In genomic region chr3:105037240-105037770, GRCm38 (mm10) we compare ENCODE assay signal across 29 mouse cellular contexts. TPM values are rescaled to one million over a fixed set of nuclear protein-coding genes. Genes with fewer than 3 reads are reported as not detected.
DNase-seq lines count a peak whose midpoint lies in the region; ATAC-seq lines count a peak whose summit lies in the region.
"Had no signal": no experiment of that assay in that cellular context is flagged by ENCODE, and none has a peak within 500 bp of the region (broad histone marks: within the 10 kb centered on the region; RNA-seq: fewer than 3 reads in every experiment).

No protein-coding gene starts in this region.

- no peak overlapping the region for H3K9ac ChIP-seq in heart, embryonic 13.5 days
- no peak overlapping the region for H3K9ac ChIP-seq in heart, embryonic 11.5 days (ENCODE audit: low read depth, low read length)
- H3K9ac ChIP-seq in lung, embryonic 15.5 days, result no peak overlapping the region
- H3K9ac ChIP-seq: embryonic facial prominence, embryonic 15.5 days; forebrain, postnatal 0 days; hindbrain, embryonic 15.5 days; intestine, embryonic 15.5 days; limb, embryonic 13.5 days had no signal

- peaks cover 95% of the 10 kb centered on the region for H3K79me2 ChIP-seq in macrophage (ENCODE audit: inconsistent target)

- 79% methylated on average over 6 of the region's 6 CpGs for WGBS in heart, embryonic 13.5 days
- 79% methylated on average over 6 of the region's 6 CpGs for WGBS in heart, embryonic 11.5 days (ENCODE audit: insufficient replicate concordance)
- 80% methylated on average over 6 of the region's 6 CpGs for WGBS in lung, embryonic 15.5 days
- WGBS in macrophage (ENCODE audit: missing documents), result 82% methylated on average over 6 of the region's 6 CpGs

- DNase-seq in lung, postnatal 36 days, result no peak
- DNase-seq in ES-CJ7 (ENCODE audit: low read depth, low spot score), result peak; percentile 39
- DNase-seq in cerebellum, postnatal 10 days, result no peak
- DNase-seq: adrenal gland, postnatal 10 days; B cell, adult 2 months; cerebellum, adult 11 months; cerebellum, postnatal 36 days; forebrain, postnatal 0 days; kidney, adult 9 months; kidney, postnatal 4 days; retina, postnatal 1 day; thymus, adult 18-20 months had no signal

- no peak overlapping the region for H3K4me3 ChIP-seq in heart, embryonic 13.5 days
- no peak overlapping the region for H3K4me3 ChIP-seq in heart, embryonic 11.5 days (ENCODE audit: low read depth, low read length)
- H3K4me3 ChIP-seq in lung, embryonic 15.5 days, result no peak overlapping the region
- no peak overlapping the region for H3K4me3 ChIP-seq in macrophage (ENCODE audit: inconsistent target)
- H3K4me3 ChIP-seq: embryonic facial prominence, embryonic 15.5 days; hindbrain, embryonic 15.5 days; intestine, embryonic 15.5 days; limb, embryonic 13.5 days; midbrain, embryonic 10.5 days had no signal

- H3K36me3 ChIP-seq in heart, embryonic 13.5 days, result peaks cover 65% of the 10 kb centered on the region
- H3K36me3 ChIP-seq in heart, embryonic 11.5 days (ENCODE audit: control insufficient read depth, insufficient read depth, low read length), result peaks cover 22% of the 10 kb centered on the region
- peaks cover 44% of the 10 kb centered on the region for H3K36me3 ChIP-seq in lung, embryonic 15.5 days
- H3K36me3 ChIP-seq in macrophage (ENCODE audit: inconsistent target), result peaks cover 49% of the 10 kb centered on the region

- no peak for ATAC-seq in heart, embryonic 13.5 days (ENCODE audit: extremely low read depth, insufficient number of reproducible peaks, low FRiP score, low TSS enrichment)
- ATAC-seq in heart, embryonic 11.5 days (replicated peaks; ENCODE audit: insufficient number of reproducible peaks, low FRiP score, low TSS enrichment), result no peak
- no peak for ATAC-seq in lung, embryonic 15.5 days (ENCODE audit: borderline replicate concordance, extremely low read depth, low FRiP score, low TSS enrichment)
- ATAC-seq: activated CD4-positive, CD25-positive, alpha-beta regulatory T cell, adult 4 months; forebrain, postnatal 0 days; intestine, embryonic 15.5 days had no signal

- no peaks in the 10 kb centered on the region for H3K27me3 ChIP-seq in heart, embryonic 13.5 days (replicated peaks)
- H3K27me3 ChIP-seq in heart, embryonic 11.5 days (ENCODE audit: control insufficient read depth, insufficient read depth, low read length), result no peaks in the 10 kb centered on the region
- H3K27me3 ChIP-seq in lung, embryonic 15.5 days, result no peaks in the 10 kb centered on the region
- H3K27me3 ChIP-seq: embryonic facial prominence, embryonic 15.5 days; hindbrain, embryonic 15.5 days; intestine, embryonic 15.5 days; limb, embryonic 13.5 days had no signal

- H3K4me2 ChIP-seq in heart, embryonic 13.5 days, result no peak overlapping the region
- no peak overlapping the region for H3K4me2 ChIP-seq in heart, embryonic 11.5 days
- H3K4me2 ChIP-seq in lung, embryonic 15.5 days, result no peak overlapping the region
- H3K4me2 ChIP-seq: embryonic facial prominence, embryonic 15.5 days; hindbrain, embryonic 15.5 days; intestine, embryonic 15.5 days; limb, embryonic 13.5 days had no signal

- H3K4me1 ChIP-seq in heart, embryonic 13.5 days, result peaks cover 48% of the 10 kb centered on the region
- H3K4me1 ChIP-seq in heart, embryonic 11.5 days (ENCODE audit: control insufficient read depth, insufficient read depth, low read length), result peaks cover 28% of the 10 kb centered on the region
- H3K4me1 ChIP-seq in lung, embryonic 15.5 days, result peaks cover 18% of the 10 kb centered on the region; the same call in 1 of the 2 replicates

- peak overlapping the region; percentile 72 for H3K27ac ChIP-seq in heart, embryonic 13.5 days (replicated peaks)
- no peak overlapping the region for H3K27ac ChIP-seq in heart, embryonic 11.5 days (ENCODE audit: low read depth, low read length)
- peak overlapping the region; percentile 30; the same call in 1 of the 2 replicates for H3K27ac ChIP-seq in lung, embryonic 15.5 days
- H3K27ac ChIP-seq in macrophage, result peak overlapping the region; percentile 87
- H3K27ac ChIP-seq: embryonic facial prominence, embryonic 15.5 days; hindbrain, embryonic 15.5 days; limb, embryonic 13.5 days; midbrain, embryonic 10.5 days had no signal

- no peaks in the 10 kb centered on the region for H3K9me3 ChIP-seq in heart, embryonic 13.5 days
- no peaks in the 10 kb centered on the region for H3K9me3 ChIP-seq in heart, embryonic 11.5 days (replicated peaks; ENCODE audit: control insufficient read depth, low read length)
- H3K9me3 ChIP-seq in lung, embryonic 15.5 days, result no peaks in the 10 kb centered on the region
- H3K9me3 ChIP-seq: embryonic facial prominence, embryonic 15.5 days; hindbrain, embryonic 15.5 days; intestine, embryonic 15.5 days; limb, embryonic 13.5 days; midbrain, embryonic 10.5 days had no signal

RNA-seq across cellular contexts. Expression of gene Cttnbp2nl, which starts 15.6 kb away (rescaled TPM):
- polyA plus RNA-seq in heart, embryonic 13.5 days (2015; fragmentation: Nextera tagmentation; extraction: Ambion mirVana), result 24.1 and 26.8 TPM in 2 replicates
- 26.1 and 35.7 TPM in 2 replicates for polyA plus RNA-seq in heart, embryonic 11.5 days (2014; fragmentation: Nextera tagmentation; extraction: Ambion mirVana)
- polyA plus RNA-seq in lung, embryonic 15.5 days (2015; fragmentation: Nextera tagmentation; extraction: Ambion mirVana), result 32.9 and 34.5 TPM in 2 replicates
- total RNA-seq in macrophage (2018; cell fraction: chromatin; rRNA removed), result 10 to 100 TPM; 19.6 to 88.4 (median 53.1) TPM
- 10 to 100 TPM; 38.4 to 91.1 (median 57.9) TPM for total RNA-seq in macrophage (2018; cell fraction: cytosol; rRNA removed)
- 100 to 1,000 TPM in 1 of 26 experiments, 10 to 100 TPM in 25; 33.0 to 102 (median 46.7) TPM for total RNA-seq in macrophage (2018; cell fraction: nucleus; rRNA removed)
- 54.1 to 88.6 TPM (median 71.3 TPM) in 3 replicates for polyA plus RNA-seq in macrophage (2018)
- polyA plus RNA-seq: activated CD4-positive, CD25-positive, alpha-beta regulatory T cell, adult 4 months had no signal

RNA-seq across cellular contexts. Expression of gene 4930564D02Rik, which starts 29.3 kb away (rescaled TPM):
- polyA plus RNA-seq in heart, embryonic 13.5 days (2015; fragmentation: Nextera tagmentation; extraction: Ambion mirVana), result not detected in 2 replicates
- polyA plus RNA-seq in heart, embryonic 11.5 days (2014; fragmentation: Nextera tagmentation; extraction: Ambion mirVana), result not detected in 2 replicates
- not detected in 2 replicates for polyA plus RNA-seq in lung, embryonic 15.5 days (2015; fragmentation: Nextera tagmentation; extraction: Ambion mirVana)
- total RNA-seq in macrophage (2018; cell fraction: chromatin; rRNA removed), result not detected
- total RNA-seq in macrophage (2018; cell fraction: cytosol; rRNA removed), result not detected
- total RNA-seq in macrophage (2018; cell fraction: nucleus; rRNA removed), result under 1 TPM in 1 of 26 experiments, not detected in 25; 0.97 TPM
- not detected in 3 replicates for polyA plus RNA-seq in macrophage (2018)
- total RNA-seq: adrenal gland, postnatal 10 days; forebrain, postnatal 0 days; heart, postnatal 36 days; layer of hippocampus, postnatal 10 days; left cerebral cortex, postnatal 14 days; midbrain, postnatal 0 days had no signal
- polyA plus RNA-seq: activated CD4-positive, CD25-positive, alpha-beta regulatory T cell, adult 4 months; brain, embryonic 14.5 days; embryonic facial prominence, embryonic 15.5 days; forebrain, postnatal 0 days; gonadal fat pad, adult 2 months; hindbrain, embryonic 15.5 days; intestine, embryonic 15.5 days; limb, embryonic 13.5 days; liver, embryonic 16.5 days; midbrain, embryonic 10.5 days; midbrain, postnatal 0 days had no signal
